Mouse (Mus musculus): ENCODE data around the gene Wdpcp. TPM values are rescaled to one million over a fixed set of nuclear protein-coding genes. Genes with fewer than 3 reads are reported as not detected.

Wdpcp gene
- polyA plus RNA-seq, 1 experiment from 2014 or later: 1.4 TPM

DNA sequence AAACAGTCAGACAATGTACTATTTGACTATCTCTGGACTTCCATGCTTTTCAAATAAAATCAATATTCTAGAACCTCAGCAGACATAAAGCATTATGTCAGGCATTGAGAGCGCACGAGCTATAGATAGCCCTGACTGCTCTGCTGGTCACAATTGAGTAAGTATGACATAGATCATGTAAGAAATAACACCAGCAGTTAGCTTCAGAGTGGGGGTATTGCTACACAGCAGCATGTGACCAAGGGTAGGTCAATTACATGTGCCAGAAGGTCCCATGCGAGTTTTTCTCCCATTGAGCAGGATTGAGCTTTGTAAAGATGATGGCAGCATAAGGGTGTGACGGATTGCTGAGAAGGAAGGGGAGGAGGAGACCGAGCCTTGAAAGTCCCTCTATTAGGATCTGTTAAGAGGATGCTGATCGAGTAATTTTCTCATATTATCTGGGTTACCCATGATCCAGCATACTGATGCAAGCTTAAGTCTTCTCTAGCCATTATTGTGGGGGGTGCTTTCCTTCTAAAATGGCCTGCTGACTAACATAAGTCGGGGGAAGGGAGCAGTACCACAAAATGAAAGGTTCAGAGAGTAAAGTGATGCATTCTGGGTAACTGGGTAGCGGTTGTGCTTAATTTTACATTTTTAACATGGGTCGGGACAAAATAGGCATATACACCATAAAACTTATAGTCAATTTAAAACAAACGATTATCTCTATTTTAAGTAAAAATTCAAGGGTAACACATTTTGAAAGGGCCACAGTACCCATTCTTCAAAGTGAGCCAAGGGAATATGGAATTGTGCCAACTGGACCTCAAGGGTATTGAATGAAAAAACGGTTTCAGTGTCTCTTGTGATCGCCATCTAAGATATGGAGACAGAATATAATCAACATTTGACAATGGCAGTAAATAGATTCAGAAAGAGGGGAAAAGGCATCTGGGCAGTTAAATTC is 21.5 kb upstream of the Wdpcp start:
- H3K27ac ChIP-seq (ENCODE audit: low read depth, low read length): peak overlapping the region; percentile 76
- H3K4me2 ChIP-seq (replicated peaks; ENCODE audit: low read depth): peak overlapping the region; percentile 32
- TF ChIP-seq CTCF (IDR thresholded peaks at IDR 0.05; ENCODE audit: low read depth): no peak
- H3K9me3 ChIP-seq (ENCODE audit: control insufficient read depth): no peaks in the 10 kb centered on the region
- no peak overlapping the region for H3K9ac ChIP-seq (ENCODE audit: low read depth, low read length)
- no peaks in the 10 kb centered on the region for H3K27me3 ChIP-seq (replicated peaks; ENCODE audit: control insufficient read depth, insufficient read depth, low read length)
- 62% methylated on average over 12 of the region's 12 CpGs for WGBS
- H3K4me1 ChIP-seq (replicated peaks; ENCODE audit: control insufficient read depth, insufficient read depth, low read length): no peaks in the 10 kb centered on the region; the same call in 1 of the 2 replicates
- H3K4me3 ChIP-seq (ENCODE audit: low read depth, low read length): no peak overlapping the region
- no peaks in the 10 kb centered on the region for H3K36me3 ChIP-seq (ENCODE audit: control insufficient read depth, insufficient read depth)
- peak; percentile 88 for ATAC-seq

DNA sequence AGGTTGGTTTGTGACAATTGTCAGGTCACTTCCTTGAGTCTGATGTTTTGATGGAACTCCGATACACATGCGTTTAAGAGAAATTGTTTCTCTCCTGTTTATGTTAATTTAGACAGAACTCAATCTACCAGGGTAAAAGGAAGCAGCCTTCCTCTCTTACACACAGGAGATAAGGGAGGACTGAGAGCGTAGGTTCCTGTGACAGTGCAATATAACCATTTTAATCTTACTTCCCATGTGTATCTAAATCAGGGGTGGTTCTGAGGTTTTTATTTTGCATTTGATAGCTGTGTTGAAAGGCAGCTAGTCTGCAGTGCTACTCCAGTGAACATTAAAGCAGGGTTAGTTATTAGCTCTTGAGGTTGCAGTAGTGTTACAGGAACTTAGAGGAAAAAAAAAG is 20.0 kb upstream of the Wdpcp start:
- H3K27ac ChIP-seq (ENCODE audit: low read depth, low read length): no peak overlapping the region
- H3K27me3 ChIP-seq (replicated peaks; ENCODE audit: control insufficient read depth, insufficient read depth, low read length): no peaks in the 10 kb centered on the region
- 48% methylated on average over 3 of the region's 3 CpGs for WGBS
- H3K9me3 ChIP-seq (ENCODE audit: control insufficient read depth): no peaks in the 10 kb centered on the region
- no peak overlapping the region for H3K4me2 ChIP-seq (replicated peaks; ENCODE audit: low read depth)
- no peak overlapping the region for H3K9ac ChIP-seq (ENCODE audit: low read depth, low read length)
- TF ChIP-seq CTCF (IDR thresholded peaks at IDR 0.05; ENCODE audit: low read depth): no peak
- no peak for ATAC-seq
- no peaks in the 10 kb centered on the region; the same call in 1 of the 2 replicates for H3K4me1 ChIP-seq (replicated peaks; ENCODE audit: control insufficient read depth, insufficient read depth, low read length)
- no peaks in the 10 kb centered on the region for H3K36me3 ChIP-seq (ENCODE audit: control insufficient read depth, insufficient read depth)
- H3K4me3 ChIP-seq (ENCODE audit: low read depth, low read length): no peak overlapping the region

DNA sequence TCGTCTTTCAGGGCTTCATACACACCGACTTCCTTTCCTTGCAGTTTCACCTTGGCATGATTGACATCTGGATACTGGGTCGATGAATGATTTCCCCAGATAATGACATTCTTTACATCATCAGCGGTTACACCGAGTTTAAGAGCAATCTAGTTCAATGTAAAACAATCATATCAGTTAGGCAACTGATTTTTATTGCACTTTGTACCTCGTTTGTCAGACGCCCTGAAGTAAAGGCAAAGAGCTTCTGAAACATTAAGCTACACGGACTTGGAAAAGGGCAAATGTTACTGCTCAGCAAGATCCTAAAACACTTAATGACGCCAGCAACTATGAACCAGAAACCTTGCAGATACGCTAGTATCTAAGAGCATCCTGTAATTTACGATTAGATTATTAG is 12.3 kb upstream of the Wdpcp start:
- Histone ChIP-seq H3K4me2 (replicated peaks; ENCODE audit: low read depth) (no peak overlapping the region), H3K27ac (ENCODE audit: low read depth, low read length) (no peak overlapping the region), H3K36me3 (ENCODE audit: control insufficient read depth, insufficient read depth) (peaks cover 38% of the 10 kb centered on the region)

DNA sequence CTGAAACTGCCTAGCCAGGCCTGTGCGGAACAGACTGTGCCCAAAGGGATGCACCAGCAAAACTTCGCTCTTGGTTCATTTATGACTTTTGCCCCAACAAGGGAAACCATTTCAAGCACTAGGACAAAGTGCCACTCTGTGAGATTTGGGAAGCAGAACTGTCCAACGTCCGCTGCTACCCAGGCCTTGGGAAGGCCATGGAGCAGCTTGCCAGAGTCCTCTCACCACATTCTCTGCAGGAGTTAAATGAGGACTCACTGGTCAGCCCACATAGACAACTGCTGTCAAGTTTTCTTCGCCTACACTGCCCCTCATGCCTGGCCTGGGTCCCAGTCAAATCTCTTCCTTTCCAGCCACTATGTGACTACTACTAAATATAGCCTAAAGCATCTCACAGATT is 10.7 kb upstream of the Wdpcp start:
- 84% methylated on average over 5 of the region's 5 CpGs for WGBS

More for the DNA sequence above, 12.3 kb upstream of the Wdpcp start:
- Histone ChIP-seq H3K4me3 (ENCODE audit: low read depth, low read length) (no peak overlapping the region), H3K9ac (ENCODE audit: low read depth, low read length) (no peak overlapping the region), H3K27me3 (replicated peaks; ENCODE audit: control insufficient read depth, insufficient read depth, low read length) (no peaks in the 10 kb centered on the region), H3K9me3 (ENCODE audit: control insufficient read depth) (no peaks in the 10 kb centered on the region), H3K4me1 (replicated peaks; ENCODE audit: control insufficient read depth, insufficient read depth, low read length) (no peaks in the 10 kb centered on the region)
- 36% methylated on average over 11 of the region's 11 CpGs for WGBS
- no peak for TF ChIP-seq CTCF (IDR thresholded peaks at IDR 0.05; ENCODE audit: low read depth)
- ATAC-seq: peak; percentile 79

DNA sequence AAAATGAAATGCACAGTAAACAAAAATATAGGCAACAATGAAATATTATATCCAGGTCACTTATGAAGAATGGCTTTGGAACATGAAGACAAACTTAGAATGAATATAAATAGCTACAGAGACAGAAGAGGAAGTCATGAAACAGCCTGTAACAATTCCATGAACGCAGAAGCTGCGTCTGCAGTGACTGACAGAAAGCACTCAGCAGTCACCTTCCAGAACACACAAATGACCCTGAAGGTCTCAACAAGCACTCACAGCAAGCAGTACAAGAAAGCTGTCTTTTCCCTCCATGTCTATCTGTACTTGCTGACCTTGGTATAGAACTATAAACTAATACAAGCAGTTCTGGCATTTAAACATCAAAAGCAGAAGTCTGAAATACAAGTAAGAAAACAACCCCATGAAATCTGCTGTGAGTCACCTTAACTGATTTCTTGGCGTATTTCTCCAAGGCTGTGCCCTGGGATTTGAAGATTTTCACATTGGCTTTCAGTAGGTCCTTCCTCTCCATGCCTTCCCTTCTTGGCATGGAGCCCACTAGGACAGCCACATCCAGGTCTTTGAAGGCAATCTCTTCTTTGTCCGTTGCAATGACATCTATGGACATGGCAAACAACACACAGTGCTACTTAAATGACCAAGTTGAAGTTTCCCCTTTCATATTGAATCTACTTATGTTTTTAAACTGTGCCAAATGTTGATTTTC is 8.3 kb upstream of the Wdpcp start:
- no peak overlapping the region for H3K9ac ChIP-seq (ENCODE audit: low read depth, low read length)
- no peaks in the 10 kb centered on the region; the same call in none of the 2 replicates for H3K4me1 ChIP-seq (replicated peaks; ENCODE audit: control insufficient read depth, insufficient read depth, low read length)
- no peaks in the 10 kb centered on the region for H3K9me3 ChIP-seq (ENCODE audit: control insufficient read depth)
- H3K27me3 ChIP-seq (replicated peaks; ENCODE audit: control insufficient read depth, insufficient read depth, low read length): no peaks in the 10 kb centered on the region
- no peak overlapping the region for H3K4me3 ChIP-seq (ENCODE audit: low read depth, low read length)
- no peak for ATAC-seq
- H3K36me3 ChIP-seq (ENCODE audit: control insufficient read depth, insufficient read depth): peaks cover 27% of the 10 kb centered on the region
- H3K27ac ChIP-seq (ENCODE audit: low read depth, low read length): no peak overlapping the region
- no peak overlapping the region for H3K4me2 ChIP-seq (replicated peaks; ENCODE audit: low read depth)
- no peak for TF ChIP-seq CTCF (IDR thresholded peaks at IDR 0.05; ENCODE audit: low read depth)
- WGBS: 53% methylated on average over 4 of the region's 4 CpGs

More for the DNA sequence above, 10.7 kb upstream of the Wdpcp start:
- Histone ChIP-seq H3K27ac (ENCODE audit: low read depth, low read length) (no peak overlapping the region), H3K4me2 (replicated peaks; ENCODE audit: low read depth) (no peak overlapping the region), H3K4me3 (ENCODE audit: low read depth, low read length) (no peak overlapping the region), H3K9me3 (ENCODE audit: control insufficient read depth) (no peaks in the 10 kb centered on the region), H3K27me3 (replicated peaks; ENCODE audit: control insufficient read depth, insufficient read depth, low read length) (no peaks in the 10 kb centered on the region), H3K9ac (ENCODE audit: low read depth, low read length) (no peak overlapping the region), H3K36me3 (ENCODE audit: control insufficient read depth, insufficient read depth) (peaks cover 40% of the 10 kb centered on the region), H3K4me1 (replicated peaks; ENCODE audit: control insufficient read depth, insufficient read depth, low read length) (no peaks in the 10 kb centered on the region; the same call in 1 of the 2 replicates)
- no peak for TF ChIP-seq CTCF (IDR thresholded peaks at IDR 0.05; ENCODE audit: low read depth)
- ATAC-seq: no peak
